Mouse (Mus musculus): Measurements from ENCODE around the gene Prss8.

Gene Prss8

DNA sequence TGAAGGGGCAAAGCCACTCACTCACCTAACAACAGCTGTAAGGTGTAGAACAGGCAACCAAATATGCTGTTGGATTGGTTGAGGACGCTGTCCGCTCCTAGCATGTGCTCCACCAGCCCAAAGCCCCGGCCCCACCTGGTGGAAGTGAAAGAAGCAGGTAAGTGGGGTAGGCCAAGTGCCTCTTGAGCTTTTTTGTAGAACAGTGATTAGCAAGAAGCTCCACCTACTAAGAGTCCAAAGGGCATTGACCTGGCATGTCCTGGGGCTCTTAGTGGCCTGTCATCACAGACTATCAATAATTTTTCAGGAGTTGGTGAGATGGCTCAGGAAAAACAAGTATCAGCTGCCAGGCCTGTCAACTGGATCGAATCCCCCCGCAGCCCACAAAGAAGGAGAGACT, 35.4 kb downstream of the Prss8 start:
- no peak for DNase-seq

DNA sequence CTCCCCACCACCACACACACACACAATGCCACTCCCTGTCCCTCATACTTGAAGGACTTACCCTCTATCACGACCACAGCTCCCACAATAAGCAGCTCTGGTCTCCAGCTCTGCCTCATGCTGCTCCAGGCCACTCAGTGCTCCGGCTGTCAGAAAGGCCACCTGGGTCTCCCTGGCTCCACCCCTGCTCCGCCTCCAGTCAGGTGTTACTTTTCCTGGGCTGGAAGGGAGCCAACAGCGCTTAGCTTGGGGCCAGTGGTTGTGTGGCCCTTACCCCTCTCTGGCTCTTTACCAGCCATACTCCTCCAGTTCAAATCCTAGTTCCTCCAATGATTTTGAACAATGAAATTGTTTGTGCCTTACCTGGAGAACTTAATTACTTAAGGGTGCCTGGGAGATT, 39.1 kb downstream of the Prss8 start, which contains the start of gene Prss53:
Gene Prss53 (minus strand): TSS at position 173 of the 400 bp plus-strand sequence.
- peak; percentile 80 for DNase-seq

DNA sequence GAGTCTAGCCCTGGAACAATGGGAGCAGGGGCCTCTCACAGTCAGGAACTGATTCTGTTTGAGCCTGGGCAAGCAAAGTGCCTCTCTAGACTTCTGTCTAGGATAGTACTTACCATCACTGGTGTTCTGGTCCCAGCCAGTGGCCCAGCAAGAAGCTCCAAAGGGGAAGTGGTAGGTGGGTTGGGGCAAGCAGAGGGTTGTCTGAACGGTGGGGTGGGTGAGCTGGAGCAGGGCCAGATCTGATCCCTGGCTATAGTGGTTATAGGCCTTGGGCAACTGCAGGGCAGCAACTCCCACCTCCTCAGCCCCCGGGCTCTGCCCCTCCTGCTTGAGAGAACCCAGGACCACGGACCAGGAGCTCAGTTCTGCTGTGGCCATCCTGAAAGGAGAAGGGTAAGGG, 41.1 kb downstream of the Prss8 start:
- DNase-seq, result no peak

DNA sequence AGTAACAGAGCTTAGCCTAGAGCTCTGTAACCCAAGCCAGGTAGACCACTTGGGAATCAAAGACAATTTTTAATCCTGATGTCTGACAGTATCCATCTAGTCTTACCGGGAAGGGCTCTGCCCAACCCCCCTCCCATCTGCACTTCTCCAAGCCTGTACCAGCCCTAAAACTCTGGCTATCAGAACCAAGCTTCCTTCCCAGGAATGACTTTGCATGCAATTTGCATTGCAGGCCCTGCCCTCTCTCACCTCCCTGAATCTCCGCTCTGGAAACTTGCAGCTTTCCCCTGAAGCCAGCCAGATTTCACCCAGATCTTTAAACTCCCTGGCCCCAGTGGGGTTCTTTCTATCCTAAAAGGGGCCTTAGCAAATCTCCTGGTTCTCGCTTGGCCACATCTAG, 42.1 kb downstream of the Prss8 start:
- DNase-seq, result no peak

DNA sequence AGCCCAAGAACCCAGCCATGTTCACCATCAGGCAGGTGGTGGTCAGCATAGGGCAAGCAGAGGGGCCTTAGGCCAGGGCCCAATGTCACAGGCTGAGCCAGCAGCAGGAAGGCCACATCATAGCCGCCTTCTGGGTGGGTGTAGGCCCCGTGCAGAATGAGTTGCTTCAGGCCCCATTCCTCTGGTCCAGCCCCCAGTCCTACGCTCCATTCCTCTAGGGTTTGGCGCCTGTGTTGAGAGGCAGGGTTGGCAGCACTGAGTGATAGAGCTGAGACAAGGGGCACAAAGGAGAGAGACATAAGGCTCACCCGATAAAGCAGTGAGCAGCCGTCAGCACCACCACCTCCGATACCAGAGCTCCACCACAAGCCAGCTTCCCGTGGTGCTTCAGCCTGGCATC, 42.7 kb downstream of the Prss8 start:
- no peak for DNase-seq

DNA sequence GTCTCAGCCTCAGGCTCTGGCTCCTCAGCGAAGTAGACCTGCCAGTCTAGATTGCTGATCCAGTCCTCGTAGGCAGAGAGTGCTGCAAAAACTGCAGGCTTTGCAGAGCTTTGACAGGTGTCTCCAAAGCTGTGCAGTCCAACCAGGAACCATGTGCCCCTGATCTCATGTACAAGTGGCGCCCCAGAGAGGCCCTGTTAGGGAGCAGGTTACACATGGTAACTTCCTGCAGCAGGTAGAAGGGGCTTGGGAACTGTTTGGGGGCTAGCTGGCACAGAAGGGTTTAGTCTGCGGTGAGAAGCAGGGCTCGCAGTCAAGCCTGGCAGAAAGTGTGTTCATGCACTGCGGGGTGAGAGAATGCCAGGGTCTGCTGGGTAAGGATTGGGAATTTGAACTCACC, 43.4 kb downstream of the Prss8 start:
- no peak for DNase-seq

DNA sequence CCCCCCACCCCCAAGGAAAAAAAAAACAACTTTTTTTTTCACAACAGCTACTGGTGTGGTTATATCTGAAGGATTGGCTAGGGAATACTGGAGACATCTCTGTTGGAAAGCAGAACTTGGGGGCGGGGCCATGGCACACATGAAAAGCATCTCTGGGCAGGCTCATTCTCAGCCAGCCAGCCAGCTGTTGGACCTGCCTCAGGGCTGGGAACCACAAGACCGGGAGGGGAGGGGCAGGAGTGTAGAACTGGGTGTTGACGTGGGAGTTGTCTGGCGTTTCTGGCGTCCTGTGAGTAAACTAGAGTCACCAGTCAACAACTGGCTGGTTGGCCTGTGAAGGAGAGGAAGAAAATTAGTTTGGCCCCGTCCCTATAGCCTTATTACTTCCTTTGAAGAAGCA, 44.0 kb downstream of the Prss8 start:
- DNase-seq, result peak; percentile 77

DNA sequence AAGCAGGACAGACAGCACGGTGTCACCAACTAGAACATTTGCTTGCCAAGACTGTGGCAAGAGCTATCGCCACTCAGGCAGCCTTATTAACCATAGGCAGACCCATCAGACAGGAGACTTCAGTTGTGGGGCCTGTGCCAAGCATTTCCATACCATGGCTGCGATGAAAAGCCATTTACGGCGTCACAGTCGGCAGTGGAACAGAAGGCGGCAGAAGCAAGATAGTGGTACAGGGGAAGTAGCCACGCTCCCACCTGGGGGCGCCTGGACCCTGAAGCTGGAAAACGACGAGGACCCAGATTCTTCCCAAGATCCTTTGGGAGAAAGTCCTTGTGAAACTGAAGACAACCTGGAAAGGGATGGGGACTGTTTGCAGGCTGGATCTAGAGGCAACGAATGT, 49.5 kb downstream of the Prss8 start:
- no peak for DNase-seq

DNA sequence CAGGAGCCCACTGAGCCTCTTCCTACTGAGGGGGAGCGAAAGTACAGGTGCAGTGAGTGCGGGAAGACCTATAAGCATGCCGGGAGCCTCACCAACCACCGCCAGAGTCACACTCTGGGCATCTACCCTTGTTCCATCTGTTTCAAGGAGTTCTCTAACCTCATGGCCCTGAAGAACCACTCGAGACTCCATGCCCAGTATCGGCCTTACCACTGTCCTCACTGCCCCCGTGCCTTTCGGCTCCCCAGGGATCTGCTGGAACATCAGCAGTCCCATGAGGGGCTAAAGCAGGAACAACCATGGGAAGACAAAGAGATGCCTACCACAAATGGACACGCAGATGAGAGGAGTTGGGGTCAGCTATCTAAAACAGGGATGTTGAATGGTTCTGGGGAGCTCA, 50.6 kb downstream of the Prss8 start:
- no peak for DNase-seq

DNA sequence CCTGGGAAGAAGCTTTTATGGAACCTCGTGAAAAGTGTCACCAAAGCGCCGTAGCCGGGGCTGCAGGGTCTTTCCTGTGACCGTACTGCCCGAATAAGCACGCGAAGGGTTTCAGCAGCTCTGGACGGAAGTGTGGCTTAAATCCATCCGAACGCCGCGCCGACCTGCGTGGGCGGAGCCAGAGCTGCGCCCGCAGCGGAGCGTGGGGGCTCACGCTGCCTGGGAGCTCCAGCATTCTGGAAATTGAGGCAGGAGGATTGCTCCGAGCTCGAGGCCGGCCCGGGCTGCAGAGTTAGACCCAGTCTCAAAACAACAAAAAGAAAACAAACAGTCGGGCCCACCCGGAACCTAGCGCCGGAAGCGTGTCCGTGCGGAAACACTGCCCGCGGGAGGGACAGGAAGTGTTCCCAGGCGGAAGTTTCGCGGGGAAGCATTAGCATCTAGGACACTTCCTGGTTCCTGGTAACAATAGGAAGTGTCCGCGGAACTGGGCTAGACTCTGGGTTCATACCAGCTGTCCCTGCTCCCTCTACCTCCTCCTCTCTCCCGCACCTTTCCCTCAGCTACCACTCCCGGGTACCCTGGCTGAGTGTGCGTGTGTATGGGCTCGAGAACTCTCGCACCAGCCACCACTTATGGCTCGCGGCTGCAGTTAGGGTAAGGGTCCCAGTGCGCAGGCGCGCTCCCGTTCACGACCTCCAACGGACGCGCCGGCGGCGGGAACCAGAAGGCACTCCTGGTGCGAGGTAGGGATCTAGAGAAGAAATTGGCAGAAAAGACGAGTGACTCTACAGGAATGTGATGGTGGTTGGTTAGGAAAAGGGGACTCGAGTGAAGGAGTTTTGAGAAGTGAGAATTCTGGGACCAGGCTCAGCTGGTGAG, 53.2 kb downstream of the Prss8 start, which contains the start of gene Zfp668:
Gene Zfp668 (minus strand): TSS at position 362 of the 882 bp plus-strand sequence.
- peak; percentile 95 for DNase-seq

DNA sequence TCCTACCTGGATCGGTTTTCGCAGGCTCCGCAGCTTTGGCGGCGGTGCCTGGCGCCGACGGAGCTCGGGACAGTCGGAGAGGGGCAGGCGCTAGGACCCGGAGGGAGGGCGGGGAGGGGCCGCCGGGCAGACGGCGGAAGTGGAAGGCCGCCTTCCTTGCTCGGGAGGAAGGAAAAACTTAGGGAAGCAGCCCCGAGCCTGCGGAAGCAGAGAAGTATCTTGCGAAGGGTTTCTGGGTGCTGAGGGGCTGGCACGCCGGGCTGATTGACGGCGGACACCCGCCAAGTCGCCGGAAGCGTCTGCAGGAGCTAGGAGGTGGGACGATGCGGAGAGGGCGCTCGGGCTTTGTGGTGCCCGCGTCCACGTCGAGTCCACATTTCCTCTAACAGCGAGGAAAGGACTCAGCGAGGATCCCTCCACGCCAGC, 53.9 kb downstream of the Prss8 start, which contains the start of gene Zfp646:
Gene Zfp646 (plus strand): TSS at position 181 of the 426 bp plus-strand sequence.
- DNase-seq, result peak; percentile 89
